Mouse (Mus musculus): ENCODE results near the gene Tnc. TPM values are rescaled to one million over a fixed set of nuclear protein-coding genes. Genes with fewer than 3 reads are reported as not detected.

Gene Tnc
- total RNA-seq (2023) = not detected

GRCm38 (mm10) chr4:64046831-64047493, at the start of gene Tnc:
Gene Tnc, minus strand, starts transcription at chr4:64047015.

Other genes starting within 250 kb of the Tnc start
- gene Tnfsf8, start 185.7 kb downstream of the Tnc start, total RNA-seq (2023) = 10.7 TPM